Mouse (Mus musculus) intestine, embryonic 14.5 days (tissue): ENCODE measurements around the gene Lhfpl2. TPM values are rescaled to one million over a fixed set of nuclear protein-coding genes. Genes with fewer than 3 reads are reported as not detected.
A peak's percentile ranks its signal among the peaks of the same experiment; 100 is the strongest.

ENCODE experiments used
- ATAC-seq: fragments of 200-750 bp; cut with Nextera tagmentation; replicated peaks from 2 replicates; pipeline ENCODE4 v1.8.0; 2017; ENCODE audit warnings: low read depth, moderate number of reproducible peaks, moderate TSS enrichment, moderate library complexity; ENCODE audit not compliant: low FRiP score, low TSS enrichment
- DNase-seq: peaks from one replicate; pipeline ENCODE4 v3.0.0-alpha.2; 2018; ENCODE audit warnings: low spot score
- H3K27ac ChIP-seq: fragments of 300-500 bp; sonication (generic); 2 replicates; pipeline ENCODE4 v1.5.1; 2014; ENCODE audit warnings: low read depth, mild to moderate bottlenecking, control low read depth
- H3K27me3 ChIP-seq: fragments of 300-500 bp; sonication (generic); replicated peaks from 2 replicates; pipeline ENCODE4 v1.6.1; 2014; ENCODE audit warnings: low read length, control low read depth; ENCODE audit not compliant: control insufficient read depth, insufficient read depth
- H3K36me3 ChIP-seq: fragments of 300-500 bp; sonication (generic); 2 replicates; pipeline ENCODE4 v1.6.1; 2014; ENCODE audit warnings: low read length, control low read depth; ENCODE audit not compliant: control insufficient read depth, insufficient read depth
- H3K4me1 ChIP-seq: fragments of 300-500 bp; sonication (generic); replicated peaks from 2 replicates; pipeline ENCODE4 v1.6.1; 2014; ENCODE audit warnings: low read length, control low read depth, mixed read lengths; ENCODE audit not compliant: control insufficient read depth, insufficient read depth
- H3K4me2 ChIP-seq: fragments of 300-500 bp; sonication (generic); 2 replicates; pipeline ENCODE4 v1.6.1; 2014; ENCODE audit warnings: low read length
- H3K4me3 ChIP-seq: fragments of 300-500 bp; sonication (generic); 2 replicates; pipeline ENCODE4 v1.5.1; 2014; ENCODE audit warnings: low read depth, low read length, control low read depth, mixed read lengths
- H3K9ac ChIP-seq: fragments of 300-500 bp; sonication (generic); 2 replicates; pipeline ENCODE4 v1.6.1; 2014; ENCODE audit warnings: mild to moderate bottlenecking, low read length
- H3K9me3 ChIP-seq: fragments of 300-500 bp; sonication (generic); 2 replicates; pipeline ENCODE4 v1.6.1; 2016; ENCODE audit warnings: low read length, control low read depth; ENCODE audit not compliant: control insufficient read depth
- WGBS: fragments of 180-500 bp; shearing (Covaris S2); extraction: QIAGEN DNeasy Blood & Tissue Kit; methylation state at CpG from one replicate; pipeline ENCODE4 v1.1.7; 2014; 5-methylcytosine and 5-hydroxymethylcytosine counted together
- polyA plus RNA-seq: library from polyadenylated mRNA; unstranded; fragments of >200 nt; fragmentation: Nextera tagmentation; extraction: Ambion mirVana; gene quantifications from 2 replicates; pipeline ENCODE4 v1.2.1, GENCODE M21; 2014

The Lhfpl2 gene
- polyA plus RNA-seq, 1 experiment from 2014 or later, result 17.3 TPM

DNA sequence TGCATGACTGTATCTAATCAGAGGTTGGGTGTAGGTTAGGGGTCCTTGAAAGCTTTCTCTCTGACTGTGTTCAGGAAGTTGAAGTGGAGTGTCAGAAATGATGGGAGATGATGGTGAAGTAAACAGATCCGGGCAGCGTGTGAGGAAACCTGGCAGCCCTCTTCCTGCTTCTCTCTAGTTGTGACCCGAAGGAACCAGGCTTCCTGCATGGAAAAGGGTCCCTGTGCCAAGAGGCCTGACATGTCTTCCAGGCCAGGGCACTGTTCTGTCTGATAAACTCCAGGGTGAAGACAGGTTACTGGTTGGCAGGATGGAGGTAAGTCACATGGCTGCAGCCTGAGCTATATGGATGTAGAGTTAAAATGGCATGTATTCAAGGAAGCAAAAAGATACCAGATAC, 13.3 kb downstream of the Lhfpl2 start:
- Histone ChIP-seq H3K4me2 (no peak overlapping the region), H3K9me3 (no peaks in the 10 kb centered on the region), H3K27me3 (no peaks in the 10 kb centered on the region), H3K4me3 (no peak overlapping the region), H3K9ac (no peak overlapping the region), H3K36me3 (no peaks in the 10 kb centered on the region), H3K4me1 (peaks cover 22% of the 10 kb centered on the region), H3K27ac (no peak overlapping the region)
- WGBS, result 88% methylated on average over 3 of the region's 3 CpGs
- no peak for ATAC-seq
- DNase-seq, result no peak

DNA sequence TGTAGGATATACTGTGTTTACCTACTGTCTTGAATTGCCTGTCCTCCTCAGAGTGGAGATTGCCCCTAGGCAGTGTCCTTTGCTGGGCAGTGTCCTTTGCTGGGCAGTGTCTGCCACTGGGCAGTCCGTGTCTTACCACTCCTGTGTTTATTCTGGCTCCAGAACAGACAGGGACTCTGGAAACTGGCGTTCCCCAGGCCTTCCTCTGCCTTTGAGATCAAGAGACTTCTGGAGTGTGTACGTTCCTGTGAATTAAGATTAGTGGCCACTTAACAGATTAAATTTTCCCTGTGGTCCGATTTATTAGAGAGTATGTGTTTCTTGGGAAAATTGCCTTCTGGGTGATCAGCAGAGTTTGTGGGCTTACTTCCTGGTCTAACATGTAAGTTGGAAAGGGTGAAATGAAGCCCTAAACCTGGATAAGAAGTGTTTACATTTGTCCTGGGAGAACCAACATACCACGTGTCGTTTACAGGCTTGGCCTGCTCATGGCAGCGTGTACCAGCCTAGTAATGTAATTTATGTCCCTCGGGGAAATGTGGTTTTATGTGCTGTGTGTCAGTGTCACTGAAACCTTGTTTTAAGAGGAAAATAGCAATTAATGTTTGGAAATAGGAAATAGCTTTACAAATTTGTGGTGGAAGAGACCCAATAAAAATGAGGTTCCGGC, 15.6 kb downstream of the Lhfpl2 start:
- Histone ChIP-seq H3K4me2 (no peak overlapping the region), H3K4me1 (peaks cover 25% of the 10 kb centered on the region), H3K9ac (no peak overlapping the region), H3K27ac (peak overlapping the region; percentile 41; the same call in 1 of the 2 replicates), H3K36me3 (no peaks in the 10 kb centered on the region), H3K9me3 (no peaks in the 10 kb centered on the region), H3K27me3 (no peaks in the 10 kb centered on the region), H3K4me3 (no peak overlapping the region)
- DNase-seq (no peak), ATAC-seq (no peak; the same call in 1 of the 2 replicates)
- WGBS, result 18% methylated on average over 9 of the region's 9 CpGs

DNA sequence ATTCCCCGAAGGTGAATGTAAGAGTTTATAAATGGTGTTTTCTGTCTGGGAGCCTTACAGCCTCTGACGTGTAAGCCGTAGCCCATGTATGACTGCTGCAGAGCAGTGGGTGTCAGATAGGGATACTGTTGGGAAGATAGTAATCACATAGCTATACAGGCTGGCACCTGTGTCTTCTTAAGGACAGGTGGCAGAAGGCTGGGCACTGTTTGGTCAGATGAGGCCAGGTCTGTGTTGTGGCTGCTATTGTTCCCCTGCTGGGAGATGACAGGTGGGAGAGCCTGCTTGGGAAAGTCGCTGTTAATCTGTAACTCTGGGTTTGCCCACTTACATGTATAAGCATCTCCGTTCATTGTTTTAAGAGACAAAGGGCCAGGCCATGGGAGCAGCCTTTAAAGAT, 16.1 kb downstream of the Lhfpl2 start:
- WGBS, result 57% methylated on average over 5 of the region's 5 CpGs
- no peak overlapping the region for H3K27ac ChIP-seq

DNA sequence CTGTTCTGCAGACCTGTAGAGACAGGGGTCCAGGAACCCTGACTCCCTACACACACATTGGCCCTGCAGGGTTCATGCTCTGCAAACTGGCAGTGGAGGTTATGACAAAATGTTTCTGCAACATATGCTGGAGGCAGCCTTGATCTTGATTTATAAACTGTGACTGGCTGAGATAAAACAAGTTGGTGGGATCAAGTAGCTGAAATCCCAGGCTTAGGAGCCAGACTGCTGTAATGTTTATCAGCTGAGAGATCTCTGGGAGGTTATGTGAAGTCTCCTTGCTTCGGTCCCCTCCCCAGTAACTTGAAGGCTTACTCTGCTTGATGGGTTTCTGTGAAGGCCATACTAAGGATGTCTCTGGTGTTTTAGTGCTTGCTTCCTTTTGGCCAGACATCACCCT, 17.6 kb downstream of the Lhfpl2 start:
- Histone ChIP-seq H3K36me3 (no peaks in the 10 kb centered on the region), H3K27ac (no peak overlapping the region), H3K9me3 (no peaks in the 10 kb centered on the region), H3K4me1 (peaks cover 25% of the 10 kb centered on the region), H3K4me2 (no peak overlapping the region), H3K4me3 (no peak overlapping the region), H3K9ac (no peak overlapping the region), H3K27me3 (no peaks in the 10 kb centered on the region)
- no peak for DNase-seq
- no peak for ATAC-seq
- WGBS, result 27% methylated on average over 1 of the region's 1 CpGs

More for the DNA sequence above, 16.1 kb downstream of the Lhfpl2 start:
- Histone ChIP-seq H3K36me3 (no peaks in the 10 kb centered on the region), H3K9ac (no peak overlapping the region), H3K9me3 (no peaks in the 10 kb centered on the region), H3K4me2 (no peak overlapping the region), H3K4me1 (peaks cover 25% of the 10 kb centered on the region), H3K4me3 (no peak overlapping the region), H3K27me3 (no peaks in the 10 kb centered on the region)
- no peak for ATAC-seq
- DNase-seq, result no peak

DNA sequence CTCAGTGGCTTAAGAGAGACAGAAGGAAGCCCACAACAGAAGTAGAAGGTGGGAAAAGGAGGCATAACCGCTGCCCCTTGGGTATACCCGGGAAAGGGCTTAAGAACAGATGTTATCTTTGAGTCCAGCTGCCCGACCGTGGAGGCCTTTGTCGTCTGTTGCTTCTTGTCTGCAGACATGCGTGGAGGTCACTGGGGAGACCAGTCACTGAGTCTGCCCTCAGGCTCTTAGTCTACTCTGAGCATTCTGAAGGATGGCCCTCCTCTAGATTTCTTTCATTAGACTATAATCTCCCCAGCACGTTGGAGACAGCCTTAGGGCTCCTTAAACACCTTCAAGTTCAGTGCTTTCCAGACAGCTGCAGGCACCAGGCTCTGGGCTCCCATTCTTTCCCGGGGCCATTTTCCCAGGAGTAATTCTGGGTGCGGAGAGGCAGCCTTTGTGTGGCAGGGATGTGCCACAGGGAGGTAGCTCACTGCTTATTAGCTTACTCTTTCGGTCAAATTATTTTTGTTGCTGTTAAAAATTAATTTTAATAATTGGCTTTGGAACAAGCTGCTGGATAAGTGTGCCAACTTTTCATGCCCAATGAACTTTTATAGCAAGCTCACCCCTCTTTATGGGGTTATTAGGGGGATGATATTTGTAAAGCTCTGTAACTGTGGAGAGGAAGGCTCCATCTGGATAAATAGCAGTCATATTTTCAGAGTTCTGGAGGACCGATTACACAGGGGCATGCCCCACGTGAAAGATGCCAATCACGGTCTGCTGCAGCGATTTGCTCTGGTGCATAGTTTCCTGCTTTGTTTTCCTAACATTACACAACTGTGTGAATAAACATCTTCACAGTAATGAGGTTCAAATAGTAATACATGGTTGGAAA, 19.8 kb downstream of the Lhfpl2 start:
- Histone ChIP-seq H3K27me3 (no peaks in the 10 kb centered on the region), H3K4me3 (no peak overlapping the region), H3K27ac (no peak overlapping the region), H3K4me2 (no peak overlapping the region), H3K36me3 (no peaks in the 10 kb centered on the region), H3K9me3 (no peaks in the 10 kb centered on the region), H3K9ac (no peak overlapping the region), H3K4me1 (peaks cover 24% of the 10 kb centered on the region)
- ATAC-seq (no peak), DNase-seq (no peak)
- WGBS, result 68% methylated on average over 14 of the region's 14 CpGs

DNA sequence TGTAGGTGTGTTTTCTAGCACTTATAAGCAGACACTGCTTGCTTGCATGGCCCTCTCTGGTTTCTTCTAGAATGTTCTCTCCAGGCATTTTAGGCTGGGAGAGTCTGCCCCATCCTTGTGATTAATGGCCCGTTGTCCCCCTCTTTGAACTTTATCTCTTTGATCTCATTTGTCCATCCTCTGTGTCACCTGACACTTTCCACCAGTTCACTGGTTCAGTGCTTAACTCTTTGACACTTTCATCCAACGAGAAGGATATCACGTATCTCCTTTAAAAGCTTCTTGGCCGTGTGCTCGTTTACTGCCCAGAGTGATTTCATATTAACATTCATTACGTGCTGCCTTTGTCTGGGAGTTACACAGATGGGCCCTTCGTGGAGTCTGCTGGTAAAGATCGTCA, 25.6 kb downstream of the Lhfpl2 start:
- no peak for ATAC-seq
- H3K4me2 ChIP-seq, result no peak overlapping the region
- no peak for DNase-seq
- no peak overlapping the region for H3K4me3 ChIP-seq
- WGBS, result 48% methylated on average over 8 of the region's 8 CpGs
- no peak overlapping the region for H3K9ac ChIP-seq
- H3K9me3 ChIP-seq, result no peaks in the 10 kb centered on the region
- no peaks in the 10 kb centered on the region for H3K4me1 ChIP-seq
- H3K27me3 ChIP-seq, result no peaks in the 10 kb centered on the region
- no peak overlapping the region for H3K27ac ChIP-seq
- no peaks in the 10 kb centered on the region for H3K36me3 ChIP-seq

DNA sequence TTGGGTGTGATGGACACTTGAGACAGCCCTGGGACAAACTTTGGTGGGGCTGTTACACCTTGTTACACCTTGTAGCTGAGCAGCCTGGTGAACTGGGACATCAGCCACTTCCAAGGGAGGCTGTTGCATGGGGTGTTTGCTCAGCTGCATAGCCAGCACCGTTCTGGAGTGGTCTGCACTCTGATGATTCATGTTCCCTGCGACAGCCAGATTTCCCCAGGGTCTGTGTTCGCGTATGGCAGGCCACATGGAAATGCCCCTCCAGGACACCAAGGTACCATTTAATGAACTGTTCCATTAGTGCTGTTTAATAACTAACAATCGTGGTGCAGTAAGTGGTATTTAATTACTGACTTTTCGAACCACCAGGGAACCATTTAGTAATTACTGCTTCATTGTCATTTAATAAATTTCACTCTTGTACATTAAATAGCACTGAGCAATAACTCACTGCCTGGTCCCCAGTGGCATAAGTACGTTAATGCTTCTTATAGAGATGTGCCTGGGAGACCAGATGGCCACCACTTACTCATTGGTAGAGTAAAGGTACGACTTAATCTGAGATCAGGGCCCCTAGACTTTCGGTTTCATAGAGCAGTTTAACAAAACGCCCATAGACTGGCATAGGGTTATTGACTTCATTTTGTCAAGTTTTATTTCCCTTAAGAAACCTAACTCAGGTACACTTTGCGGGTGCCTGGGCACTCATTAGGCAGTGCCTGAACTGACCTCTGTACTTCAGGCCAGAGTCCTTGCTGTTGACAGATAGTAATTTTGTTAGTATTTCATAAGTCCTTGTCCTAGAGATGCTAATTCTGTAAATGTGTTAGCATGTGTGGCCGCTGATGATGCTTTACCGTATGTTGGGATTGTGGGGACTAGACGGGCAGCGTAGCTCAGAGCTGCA, 26.9 kb downstream of the Lhfpl2 start:
- Histone ChIP-seq H3K36me3 (no peaks in the 10 kb centered on the region), H3K4me3 (no peak overlapping the region), H3K27me3 (no peaks in the 10 kb centered on the region), H3K9ac (no peak overlapping the region), H3K4me2 (no peak overlapping the region), H3K9me3 (no peaks in the 10 kb centered on the region), H3K4me1 (no peaks in the 10 kb centered on the region), H3K27ac (no peak overlapping the region)
- WGBS, result 76% methylated on average over 15 of the region's 15 CpGs
- ATAC-seq, result no peak
- DNase-seq, result no peak

DNA sequence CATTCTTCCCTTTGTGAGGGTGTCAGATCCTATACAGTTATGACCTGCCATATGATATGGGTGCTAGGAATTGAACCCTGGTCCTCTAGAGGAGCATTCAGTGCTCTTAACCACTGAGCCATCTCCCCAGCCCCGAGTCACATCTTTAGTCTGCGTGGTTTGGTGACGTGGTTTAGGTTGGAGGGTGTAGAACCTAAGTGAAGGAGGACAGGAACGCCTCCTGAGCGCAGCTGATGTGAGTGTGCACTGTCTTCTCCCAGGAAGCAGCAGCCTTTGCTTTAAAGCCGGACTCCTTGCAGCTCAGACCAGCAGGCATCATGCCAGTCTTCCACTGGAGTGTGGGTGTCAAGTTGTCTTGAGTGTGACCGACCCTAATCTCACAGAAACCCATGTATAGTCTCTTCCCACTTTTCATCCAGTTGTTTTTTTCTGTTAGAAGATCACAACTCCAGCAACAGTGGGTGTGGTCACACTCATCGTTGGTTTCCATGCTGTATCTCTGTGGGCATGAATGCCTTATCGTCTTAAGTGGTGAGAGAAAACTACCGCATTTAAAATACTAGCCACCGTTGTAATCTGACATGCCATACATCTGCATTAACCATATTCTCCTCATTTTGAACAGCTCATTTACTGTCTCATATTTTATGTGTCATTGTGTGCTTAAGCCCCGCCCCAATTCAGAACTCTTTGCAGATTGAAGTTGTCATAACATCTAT, 28.7 kb downstream of the Lhfpl2 start:
- Histone ChIP-seq H3K4me1 (0 out of 2 replicates have a peak, but pooled peaks cover 4% of the 10 kb centered on the region), H3K4me2 (no peak overlapping the region), H3K9ac (no peak overlapping the region), H3K9me3 (no peaks in the 10 kb centered on the region), H3K27me3 (no peaks in the 10 kb centered on the region), H3K4me3 (no peak overlapping the region), H3K36me3 (no peaks in the 10 kb centered on the region), H3K27ac (no peak overlapping the region)
- DNase-seq (no peak), ATAC-seq (no peak)
- WGBS, result 91% methylated on average over 12 of the region's 12 CpGs
